Mouse (Mus musculus) urinary bladder, postnatal 10 days (tissue): ENCODE results near the gene Col6a3.

Experiments used
- DNase-seq: peaks from one replicate; pipeline ENCODE4 v3.0.0; 2022; ENCODE audit warnings: low spot score

Gene Col6a3

DNA sequence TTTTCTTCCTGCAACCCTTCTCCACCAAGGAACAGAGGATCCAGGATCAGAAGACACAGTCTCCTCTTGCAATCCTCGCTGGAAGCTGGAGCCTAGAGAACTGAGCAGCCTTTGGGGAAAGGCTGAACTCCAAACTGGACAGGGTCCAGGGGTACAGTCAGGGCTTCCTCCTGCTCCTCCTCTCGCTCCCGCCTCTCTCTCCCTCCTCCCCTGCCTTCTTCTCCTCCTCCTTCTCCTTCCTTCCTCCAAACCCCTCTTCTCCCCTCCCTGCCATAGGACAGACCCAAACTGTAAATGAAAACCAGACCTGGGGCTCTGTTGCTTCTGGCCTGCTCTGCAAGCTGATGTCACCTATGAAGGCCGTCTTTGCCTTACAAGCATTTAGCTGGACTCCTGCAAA, at the start of gene Col6a3:
TSS of gene Col6a3 (minus strand) at position 136 of the 400 bp plus-strand sequence.
- DNase-seq, result no peak

DNA sequence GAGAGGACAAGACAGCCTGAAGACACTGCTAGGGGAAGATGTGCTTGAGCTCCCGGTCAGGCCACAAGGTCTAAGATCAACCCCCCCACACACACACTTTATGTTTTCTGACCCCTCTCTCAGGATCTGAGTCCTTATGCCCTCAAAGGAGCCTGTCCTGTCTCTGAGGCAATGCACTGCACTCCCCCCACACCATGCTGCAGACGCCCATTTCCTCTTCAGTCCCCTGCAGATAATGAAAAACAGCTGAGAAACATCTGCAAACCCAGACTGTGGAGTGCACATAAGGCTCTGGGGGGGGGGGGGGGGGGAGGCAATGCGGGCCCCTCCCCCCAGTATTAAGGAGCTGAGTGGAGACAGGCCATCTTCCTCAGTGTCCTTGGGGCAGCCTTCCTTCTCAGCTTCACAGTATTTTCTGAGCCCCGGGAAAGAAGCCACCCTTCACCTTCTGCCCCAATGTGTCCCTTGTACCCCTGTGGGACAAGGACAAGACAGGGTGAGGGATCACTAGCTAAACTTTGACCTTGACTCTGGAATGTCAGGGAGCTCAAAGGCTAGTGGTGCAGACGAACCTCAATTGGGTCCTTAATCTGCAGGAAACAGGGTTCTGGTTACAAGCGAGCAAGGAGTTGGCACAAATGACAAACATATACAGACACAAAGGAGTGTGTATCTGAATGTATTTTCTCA, 42.1 kb upstream of the Col6a3 start:
- DNase-seq, result no peak

DNA sequence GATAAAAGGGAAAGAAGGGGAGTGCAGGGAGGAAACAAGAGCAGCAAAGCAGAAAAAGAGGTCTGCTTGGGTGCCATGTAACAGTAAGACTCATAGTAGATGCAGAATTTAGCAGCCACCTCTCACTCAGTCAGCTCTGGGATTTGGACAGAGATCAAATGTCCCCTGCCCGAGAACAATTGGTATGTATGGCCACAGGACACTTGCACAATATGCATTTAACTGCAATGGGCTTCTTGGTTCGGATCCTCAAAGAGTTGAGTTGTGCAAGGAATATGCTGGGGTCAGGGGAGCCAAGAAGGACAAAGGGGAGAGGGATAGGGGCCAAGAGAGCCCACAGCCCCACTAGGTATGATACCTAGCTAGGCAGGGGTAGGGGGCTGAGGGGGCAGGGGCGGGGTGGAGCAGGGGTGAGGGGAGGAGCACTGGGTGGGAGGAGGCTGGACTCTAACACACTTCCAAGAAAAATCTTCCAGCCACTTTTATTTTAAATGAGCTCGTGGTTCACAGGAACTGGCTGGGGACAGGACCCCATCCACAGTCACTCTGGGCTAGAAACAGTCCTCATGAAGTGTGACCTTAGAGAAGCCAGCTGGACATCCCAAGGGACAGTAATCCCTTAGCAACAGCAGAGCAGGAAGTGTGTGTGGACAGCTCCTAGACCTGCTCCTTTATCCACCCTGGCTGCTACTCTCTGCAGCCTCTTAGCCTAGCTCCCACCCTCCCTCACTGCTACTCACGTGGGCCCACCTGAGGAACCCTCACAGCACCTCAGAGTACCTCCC, 32.9 kb upstream of the Col6a3 start:
- DNase-seq, result no peak

DNA sequence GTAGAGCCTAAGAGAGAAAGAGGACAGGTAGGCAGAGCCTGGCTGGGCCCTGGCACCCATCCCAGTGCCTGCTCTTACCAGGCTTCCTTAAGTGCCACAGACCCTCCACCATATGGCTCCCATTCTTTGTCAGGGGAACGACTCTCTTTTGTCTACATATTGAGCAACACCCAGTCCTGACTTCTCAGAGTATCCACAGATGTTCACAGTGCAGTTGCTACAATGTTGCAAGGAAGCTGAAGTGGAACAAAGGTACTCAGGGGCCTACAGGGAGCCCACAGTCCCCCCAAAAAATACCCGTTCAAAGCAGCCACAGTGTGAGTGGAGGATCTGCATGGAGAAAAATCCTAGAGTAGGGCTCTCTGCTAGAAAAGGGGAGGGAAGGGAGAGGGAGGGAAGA, 32.2 kb upstream of the Col6a3 start:
- no peak for DNase-seq

DNA sequence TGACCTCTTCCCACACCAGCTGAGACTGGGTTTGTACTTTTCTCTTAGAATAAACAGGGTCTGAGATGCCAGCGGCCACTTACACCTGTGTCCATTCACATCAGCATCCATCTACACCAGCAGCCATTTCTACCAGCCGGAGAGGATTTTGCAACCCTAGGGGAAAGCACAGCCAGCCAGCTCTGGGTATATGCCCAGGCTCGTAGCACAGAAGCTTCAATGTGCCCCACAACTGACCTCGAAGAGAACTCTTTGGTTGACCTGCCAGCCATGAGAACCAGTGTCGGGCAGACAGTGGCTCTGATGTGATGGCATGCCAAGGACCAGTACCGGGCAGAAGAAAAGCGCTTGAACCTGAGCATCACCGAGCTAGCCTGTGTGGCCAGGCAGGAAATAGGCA, 31.6 kb upstream of the Col6a3 start:
- no peak for DNase-seq

DNA sequence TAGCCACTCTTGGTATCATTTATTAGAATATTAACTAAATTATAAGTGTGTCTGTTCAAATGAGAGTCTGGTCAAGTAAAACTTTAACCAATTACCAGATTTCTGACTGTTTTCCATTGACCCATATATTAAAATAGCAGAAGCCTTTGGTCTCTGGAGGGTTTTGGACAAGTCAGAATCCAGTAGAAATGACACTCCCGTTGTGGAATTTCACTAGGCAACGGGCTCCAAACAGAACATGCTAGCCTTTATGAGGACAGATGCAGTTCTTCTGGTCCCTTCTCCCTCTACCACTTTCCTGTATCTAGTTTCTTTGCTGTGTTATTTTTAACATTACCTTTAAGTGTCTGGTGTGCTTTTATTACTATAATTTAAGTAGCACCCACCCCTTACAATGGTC, 26.8 kb upstream of the Col6a3 start:
- no peak for DNase-seq

DNA sequence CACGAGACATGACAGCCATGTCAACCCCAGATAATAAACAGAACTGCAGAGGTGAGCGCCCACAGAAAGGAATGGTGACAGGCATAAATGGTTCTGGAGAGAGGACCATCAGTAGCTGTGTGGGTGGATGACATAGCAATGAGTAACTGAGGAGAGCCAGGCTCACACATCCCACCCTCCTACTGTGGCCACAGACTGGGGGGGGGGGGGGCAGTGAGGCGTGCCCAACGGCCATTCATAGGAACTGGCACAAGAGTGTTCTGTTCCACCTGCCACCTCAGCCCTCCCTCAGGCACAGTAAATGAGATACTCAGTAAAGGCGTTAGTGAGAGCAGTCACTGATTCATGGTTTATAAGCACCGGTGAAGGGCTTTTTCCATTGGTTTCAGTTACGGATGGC, 23.0 kb upstream of the Col6a3 start:
- DNase-seq, result no peak

DNA sequence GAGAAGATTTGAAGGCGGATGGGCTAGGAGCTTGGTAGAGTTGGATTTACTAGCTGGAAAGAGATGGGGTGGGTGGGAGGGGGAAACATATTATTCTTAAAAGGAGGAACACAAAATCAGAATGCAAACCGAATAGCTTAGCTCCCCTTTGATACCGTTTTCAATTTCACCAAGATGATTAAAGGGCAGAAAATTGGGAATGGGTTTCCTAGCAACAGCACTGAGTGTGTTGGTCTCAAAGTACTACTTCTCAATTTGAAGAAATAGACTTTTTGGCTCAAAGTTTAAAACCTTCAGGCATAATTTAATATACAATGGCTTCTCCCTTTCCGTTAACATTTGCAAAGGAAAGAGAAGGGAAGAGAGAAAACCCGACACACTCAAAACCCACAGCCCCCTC, 12.1 kb upstream of the Col6a3 start:
- no peak for DNase-seq

DNA sequence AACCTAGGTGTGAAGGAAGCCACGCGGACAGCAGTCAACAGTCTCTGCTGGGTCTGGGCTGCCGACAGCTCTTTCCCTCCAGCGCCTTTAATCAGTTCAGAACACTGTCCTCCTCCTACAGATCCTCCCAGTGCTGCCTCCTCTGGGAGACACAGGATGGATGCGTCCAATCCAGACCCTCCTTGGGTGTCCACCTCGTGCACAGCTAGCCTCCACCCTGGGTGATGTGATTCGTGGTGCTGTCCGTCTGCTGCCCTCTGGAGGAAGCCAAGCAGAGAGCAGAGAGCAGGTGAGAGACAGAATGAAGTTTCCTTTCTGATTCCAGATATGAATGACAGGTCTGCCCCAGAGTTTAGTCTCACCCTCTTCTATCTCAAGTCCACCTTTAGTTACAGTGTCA, 6.1 kb upstream of the Col6a3 start:
- no peak for DNase-seq

DNA sequence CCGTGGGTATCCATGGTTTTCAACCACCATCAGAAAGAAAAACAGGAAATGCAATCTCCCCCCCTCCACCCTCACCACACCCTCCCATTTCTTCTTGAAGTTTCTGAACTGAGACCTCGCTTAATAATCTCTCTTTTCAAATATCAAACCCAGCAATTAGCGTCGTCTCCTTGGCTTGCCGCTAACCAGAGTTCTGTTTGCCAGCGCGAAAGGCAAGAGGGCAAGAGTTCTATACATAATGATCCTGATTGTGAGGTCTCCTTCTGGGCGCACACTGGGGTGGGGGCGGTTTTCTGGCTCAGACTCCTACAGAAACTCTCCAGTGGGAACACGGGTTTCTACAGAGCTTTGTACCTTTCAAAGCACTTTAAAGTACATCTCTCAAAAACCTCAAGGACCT, 1.4 kb upstream of the Col6a3 start:
- DNase-seq, result no peak

DNA sequence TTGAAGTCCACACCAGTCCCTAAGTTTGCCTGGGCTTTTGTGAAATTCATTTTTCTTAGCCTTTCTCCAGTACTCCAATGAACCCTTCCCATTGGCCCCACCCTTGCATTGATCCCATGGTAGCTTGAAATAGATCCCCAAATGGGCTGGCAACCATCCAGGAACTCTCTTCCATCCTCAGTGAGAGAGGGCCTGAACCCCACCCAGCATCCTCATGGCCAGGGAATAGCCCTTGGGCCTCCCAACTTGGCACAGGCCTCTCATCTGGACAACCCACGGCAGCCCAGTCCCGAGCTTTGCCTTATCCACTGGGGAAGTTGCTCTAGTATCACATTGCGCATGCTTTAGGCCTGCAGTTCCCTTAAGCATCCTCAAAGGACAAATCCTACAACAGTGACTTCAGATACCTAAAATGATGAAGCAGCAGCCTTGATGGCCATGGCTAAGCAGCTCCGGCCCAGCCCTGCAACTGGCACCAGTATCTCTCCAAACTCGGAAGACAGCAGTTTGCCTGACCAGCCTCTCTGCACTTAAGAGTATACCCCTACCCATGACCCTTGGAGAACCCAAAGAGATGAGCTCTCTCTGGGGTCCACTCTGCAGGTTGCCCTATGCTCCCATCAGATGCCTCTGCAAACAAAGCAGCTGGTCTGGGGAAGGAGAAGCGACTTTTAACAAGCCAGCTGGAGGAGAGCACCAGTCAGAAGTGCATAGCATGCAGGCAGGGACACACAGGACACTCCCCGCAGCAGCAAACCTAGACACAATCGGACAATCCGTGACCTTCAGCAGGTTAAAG, 783 bp downstream of the Col6a3 start:
- no peak for DNase-seq

DNA sequence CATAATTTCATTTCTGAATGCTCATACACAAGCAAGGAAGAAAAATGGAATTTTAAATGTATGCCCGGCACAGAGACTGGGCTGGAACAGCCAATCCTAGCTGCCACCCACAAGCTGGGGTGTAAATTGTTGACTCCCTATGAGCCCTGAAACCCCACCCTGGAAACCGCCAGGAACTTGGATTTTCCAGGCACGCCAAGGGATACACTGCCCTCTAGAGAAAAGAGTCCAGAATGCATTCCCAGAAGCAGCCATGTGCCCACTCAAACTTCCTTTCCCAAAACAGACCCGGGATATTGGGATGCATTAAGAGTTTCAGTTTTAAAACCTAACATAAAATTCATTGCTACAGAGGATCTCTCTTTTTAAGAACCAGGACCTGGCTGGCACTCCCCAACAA, 3.5 kb downstream of the Col6a3 start:
- no peak for DNase-seq

DNA sequence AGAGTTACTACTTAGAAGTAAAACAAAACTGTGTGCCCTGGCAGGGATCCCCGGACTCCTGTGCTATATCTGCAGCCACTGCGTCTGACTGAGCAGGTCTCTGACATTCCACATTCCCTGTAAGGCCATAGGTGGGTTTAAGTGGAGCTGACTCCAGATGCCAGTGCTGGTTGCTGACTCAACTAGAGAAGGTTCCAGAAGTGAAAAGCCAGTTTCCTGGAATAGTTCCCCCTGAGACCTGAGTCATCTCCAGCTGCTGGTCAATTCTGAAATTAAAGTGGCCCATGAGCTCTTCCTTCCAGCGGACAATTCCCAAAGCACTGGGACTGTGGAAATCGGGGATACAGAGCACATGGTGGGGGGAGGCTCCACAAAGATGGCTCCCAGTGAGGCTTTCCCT, 5.1 kb downstream of the Col6a3 start:
- DNase-seq, result no peak

DNA sequence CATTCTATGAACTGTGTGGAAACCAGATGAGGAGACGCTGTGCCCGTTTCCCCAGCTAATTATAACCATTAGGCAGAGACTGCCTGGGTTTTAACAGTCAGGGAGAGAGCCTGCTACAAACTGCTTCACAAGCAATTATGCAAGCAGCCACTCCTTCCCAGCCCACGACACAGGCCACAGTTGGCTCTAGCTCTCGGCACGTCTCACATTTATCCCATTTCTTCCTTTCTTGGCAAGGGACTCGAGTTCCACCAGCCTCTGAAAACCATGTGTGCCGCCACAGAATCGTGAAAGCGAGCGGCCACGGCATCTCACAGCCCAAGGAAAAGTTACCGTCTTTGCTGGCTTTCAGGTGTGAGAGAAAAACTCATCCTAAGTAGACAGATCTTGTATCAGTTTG, 5.5 kb downstream of the Col6a3 start:
- no peak for DNase-seq

DNA sequence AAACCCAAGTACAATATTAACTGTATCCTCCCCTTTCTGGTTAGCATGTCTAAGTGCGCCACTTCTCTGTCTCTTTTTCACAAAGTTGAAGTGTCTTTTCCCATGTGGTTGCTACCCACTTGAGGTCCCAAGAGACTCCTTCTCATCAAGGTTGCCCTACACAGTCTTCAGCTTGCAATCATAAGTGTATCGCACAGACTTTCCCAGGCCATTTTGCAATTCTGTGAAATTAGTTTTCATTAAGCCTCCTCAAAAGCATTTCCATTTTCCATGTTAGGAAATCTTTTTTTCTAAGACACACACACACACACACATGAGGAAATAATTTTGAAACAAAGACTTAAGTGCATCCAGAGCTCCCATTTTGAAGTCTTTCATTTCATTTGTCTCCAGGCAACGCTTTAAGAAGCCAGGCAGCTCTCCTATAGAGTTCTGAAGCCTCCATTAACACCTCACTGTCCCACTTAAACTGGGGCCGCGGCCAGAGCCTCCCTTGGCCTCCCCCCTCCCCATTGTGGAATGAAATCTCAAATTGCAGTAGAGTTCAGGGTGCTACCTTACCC, 7.5 kb downstream of the Col6a3 start:
- DNase-seq, result no peak

DNA sequence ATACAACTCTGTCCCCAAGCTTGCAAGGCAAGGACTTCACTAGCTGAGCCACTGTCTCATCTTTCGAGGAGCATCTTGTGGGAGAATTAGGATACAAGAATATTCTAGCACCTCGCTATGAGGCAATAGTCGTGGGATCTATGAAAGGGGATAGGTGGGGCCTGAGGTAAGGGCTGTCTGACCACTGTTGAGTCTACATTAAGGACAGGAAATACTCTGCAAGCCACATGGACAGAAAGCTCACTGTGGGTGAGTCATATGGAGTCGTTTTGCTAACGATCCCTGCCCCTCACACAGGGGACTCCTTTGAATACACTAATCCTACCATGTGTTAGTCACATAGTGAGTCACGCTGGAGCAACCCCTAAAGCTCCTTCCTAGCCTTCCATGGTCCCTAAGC, 9.1 kb downstream of the Col6a3 start:
- no peak for DNase-seq

DNA sequence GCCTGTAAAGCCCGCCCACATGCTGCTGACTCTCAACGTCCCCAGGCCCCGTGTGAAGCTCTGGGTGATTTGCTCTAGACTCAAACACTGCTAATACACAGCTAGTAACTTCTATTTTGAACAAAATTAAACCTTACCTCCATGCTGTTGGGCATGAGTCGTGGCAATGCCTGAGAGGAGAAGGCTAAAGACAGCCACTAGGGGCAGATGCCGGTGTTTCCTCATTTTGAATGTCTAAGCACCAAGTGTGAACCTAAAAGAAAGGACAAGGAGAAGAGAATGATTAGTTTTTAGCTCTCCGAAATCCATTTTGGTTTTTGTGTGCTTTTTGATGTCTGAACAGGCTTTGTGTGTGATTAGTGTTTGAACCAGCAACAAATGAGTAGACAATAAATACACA, 13.8 kb downstream of the Col6a3 start:
- no peak for DNase-seq

DNA sequence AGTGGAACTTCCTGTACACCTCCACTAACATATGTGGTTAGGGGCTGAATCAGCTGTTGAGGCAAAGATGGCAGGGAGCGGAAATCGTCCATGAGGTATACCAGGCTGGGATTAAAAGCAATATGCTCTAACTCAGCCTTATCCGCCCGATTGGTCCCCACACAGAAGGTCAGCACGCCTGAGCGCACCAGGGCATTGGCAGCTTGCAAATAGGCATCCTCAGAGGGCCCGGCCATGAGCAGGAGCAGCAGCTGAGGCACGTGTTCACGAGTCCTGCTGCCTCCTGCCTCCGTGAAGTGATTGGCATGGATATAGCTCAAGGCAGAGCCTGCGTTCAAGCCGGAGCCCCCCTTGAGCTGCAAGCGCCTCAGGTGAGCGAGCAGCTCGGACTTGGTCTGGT, 30.5 kb downstream of the Col6a3 start:
- DNase-seq, result no peak

DNA sequence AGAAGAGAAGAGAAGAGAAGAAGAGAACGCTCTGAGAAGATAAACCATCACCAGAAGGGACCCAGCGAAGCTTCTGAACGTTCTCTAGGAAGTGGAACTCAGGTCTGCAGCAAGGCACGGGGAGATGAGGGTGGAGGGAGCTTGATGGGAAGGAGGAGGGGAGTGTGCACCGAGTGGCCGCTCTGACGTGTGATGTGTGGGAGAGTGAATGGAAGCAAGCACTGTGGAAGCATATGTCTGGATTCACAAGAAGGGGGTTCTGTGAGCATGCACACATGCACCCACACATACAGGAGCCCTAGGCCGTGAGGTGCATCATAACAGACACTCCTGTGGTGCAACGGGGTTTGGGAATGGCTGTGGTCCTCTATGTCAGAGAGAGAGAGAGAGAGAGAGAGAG, 34.8 kb downstream of the Col6a3 start:
- DNase-seq, result no peak

DNA sequence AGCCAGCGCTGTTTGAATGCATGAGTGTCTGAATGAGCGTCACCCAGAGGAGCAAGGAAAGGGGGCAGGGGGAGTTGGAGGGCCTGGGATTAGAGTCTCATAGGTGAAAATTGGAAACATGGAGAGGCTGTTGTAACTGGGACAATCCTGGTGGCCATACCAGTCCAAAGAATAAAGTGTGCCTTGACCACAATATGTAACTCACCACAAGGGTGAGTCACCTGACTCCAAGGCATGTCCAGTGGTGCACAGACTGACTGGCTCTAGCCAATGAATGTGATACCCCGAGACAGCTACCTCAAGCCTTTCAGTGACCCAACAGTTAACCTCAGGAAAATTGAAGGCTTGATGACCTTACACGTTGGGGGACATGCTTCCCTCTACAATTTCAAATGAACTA, 40.7 kb downstream of the Col6a3 start:
- no peak for DNase-seq

DNA sequence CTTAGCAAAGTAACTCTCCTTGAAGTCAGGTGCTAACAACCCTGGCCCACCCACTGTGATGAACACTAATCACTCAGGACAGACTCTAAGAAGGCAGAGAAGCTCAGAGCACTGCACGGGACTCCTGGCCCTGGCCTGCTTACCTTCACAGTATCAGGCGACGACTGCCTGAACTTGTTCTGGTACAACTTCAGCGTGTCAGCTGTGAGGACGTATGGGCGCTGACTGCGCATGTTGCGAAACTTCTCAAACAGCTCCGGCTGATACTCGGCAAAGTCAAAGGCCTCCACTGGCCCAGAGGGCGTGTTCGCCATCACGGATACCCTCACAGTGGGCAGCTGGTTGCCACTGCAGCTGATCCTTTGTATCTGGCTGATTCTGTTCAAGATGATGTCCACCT, 42.7 kb downstream of the Col6a3 start:
- DNase-seq, result no peak

DNA sequence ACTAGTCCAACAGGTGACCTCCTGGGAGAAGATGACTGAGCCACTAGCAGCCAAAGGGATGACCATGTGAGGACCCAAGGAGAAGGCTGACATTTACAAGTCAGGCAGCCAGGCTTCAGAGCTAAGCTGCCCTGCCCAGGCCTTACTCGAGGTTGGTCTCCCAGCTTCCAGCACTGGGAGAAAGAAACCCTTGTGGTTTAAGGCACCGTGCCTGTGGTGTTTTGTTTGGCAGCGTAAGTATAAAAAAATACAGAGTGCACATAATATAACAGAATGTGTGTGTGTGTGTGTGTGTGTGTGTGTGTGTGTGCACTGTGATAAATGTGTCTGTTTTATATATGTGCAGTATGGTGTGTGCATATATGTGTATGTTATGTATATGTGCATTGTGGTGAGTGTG, 43.3 kb downstream of the Col6a3 start:
- no peak for DNase-seq
